Mouse (Mus musculus) kidney, adult 2 months (tissue): ENCODE measurements at regions not wholly inside any gene's neighbourhood (a gene's known extent, or its start where the extent isn't known, plus 50 kb on each side); places are given as distances from the start of the nearest gene placed in this dataset.
A peak's percentile ranks its signal among the peaks of the same experiment; 100 is the strongest.
"Not testable (repeated sequence)": the region's sequence is repeated elsewhere in the genome, so short reads cannot be mapped to it uniquely, and the experiment has no call there.

Experiments
- DNase-seq: peaks from one replicate; pipeline ENCODE4 v3.0.0; 2021
- H3K27ac ChIP-seq: fragments of 200-500 bp; 2 replicates; pipeline ENCODE4 v1.5.1; 2012; ENCODE audit warnings: low read depth, low read length, control low read depth, inconsistent platforms; ENCODE audit not compliant: insufficient read depth
- H3K27me3 ChIP-seq: fragments of 200-500 bp; replicated peaks from 2 replicates; pipeline ENCODE4 v1.6.1; 2012; ENCODE audit warnings: mild to moderate bottlenecking, moderate library complexity, low read length, inconsistent platforms; ENCODE audit not compliant: control insufficient read depth, insufficient read depth
- H3K36me3 ChIP-seq: fragments of 200-500 bp; 2 replicates; pipeline ENCODE4 v1.6.1; 2012; ENCODE audit warnings: mild to moderate bottlenecking, moderate library complexity, low read length, inconsistent platforms; ENCODE audit not compliant: control insufficient read depth, insufficient read depth
- H3K4me1 ChIP-seq: fragments of 200-500 bp; 2 replicates; pipeline ENCODE4 v1.6.1; 2011; ENCODE audit warnings: low read length; ENCODE audit not compliant: control insufficient read depth, insufficient read depth
- H3K4me3 ChIP-seq: fragments of 200-500 bp; 2 replicates; pipeline ENCODE4 v1.5.1; 2011; ENCODE audit warnings: mild to moderate bottlenecking, low read depth, low read length, control low read depth; ENCODE audit not compliant: insufficient read depth
- CTCF ChIP-seq: fragments of 200-500 bp; conservative IDR thresholded peaks from 2 replicates; pipeline ENCODE4 v1.5.1; 2011; ENCODE audit warnings: low read depth, mild to moderate bottlenecking, control low read depth, low read length, moderate library complexity, mixed read lengths; ENCODE audit not compliant: insufficient read depth, insufficient read length
- POLR2A ChIP-seq: fragments of 200-500 bp; IDR thresholded peaks from one replicate; pipeline ENCODE4 v1.6.1; 2011; ENCODE audit warnings: low read depth, low read length, control low read depth
- whole genome bisulfite sequencing: fragments of 180-500 bp; shearing (Covaris S2); methylation state at CpG from one replicate; pipeline ENCODE4 v1.1.7; 2018; 5-methylcytosine and 5-hydroxymethylcytosine counted together

DNA sequence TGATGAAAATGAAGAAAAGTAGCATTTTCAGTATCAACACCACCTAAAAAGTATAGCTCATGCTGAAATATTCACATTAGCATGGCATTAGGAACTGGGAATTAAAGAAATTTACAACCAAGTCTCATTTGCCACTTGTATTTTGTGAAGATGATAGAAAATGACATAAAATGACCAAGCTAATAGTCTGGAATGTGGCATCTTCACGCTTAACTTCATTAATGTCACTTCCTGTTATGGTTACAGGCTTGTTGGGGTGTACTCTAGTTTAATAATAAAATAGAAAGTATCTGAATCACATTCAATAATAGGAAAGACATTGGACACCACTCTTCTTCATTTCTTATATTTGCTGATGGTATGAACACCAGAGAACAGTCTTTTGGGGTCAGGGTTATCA lies 167.1 kb downstream of the Pcdh17 start:
- WGBS = 84% methylated on average over 1 of the region's 1 CpGs
- no peak overlapping the region for H3K4me3 ChIP-seq
- no peak overlapping the region for H3K27ac ChIP-seq
- H3K36me3 ChIP-seq = no peaks in the 10 kb centered on the region
- H3K27me3 ChIP-seq = no peaks in the 10 kb centered on the region
- TF ChIP-seq POLR2A (no peak), CTCF (no peak)
- no peak for DNase-seq
- no peaks in the 10 kb centered on the region for H3K4me1 ChIP-seq

DNA sequence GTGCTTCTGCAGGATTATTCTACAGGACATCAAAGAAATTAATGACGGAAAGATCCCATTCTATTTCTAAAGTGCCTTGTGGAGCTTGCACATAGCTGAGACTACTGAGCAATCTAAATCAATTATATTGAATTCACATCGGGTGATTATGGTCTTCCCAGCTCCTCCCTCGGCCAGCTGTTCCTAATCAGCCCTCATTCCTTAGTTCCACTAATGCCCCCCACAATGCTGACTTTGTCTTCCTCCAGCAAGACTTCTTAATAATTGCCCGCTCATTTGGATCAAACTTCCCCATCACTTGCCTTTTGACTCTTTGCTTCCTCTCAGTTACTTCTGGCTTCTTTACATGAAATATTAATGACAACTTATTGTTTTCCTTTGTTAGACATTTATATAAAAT lies 169.2 kb downstream of the Pcdh17 start:
- DNase-seq = no peak
- Histone ChIP-seq H3K4me1 (no peaks in the 10 kb centered on the region), H3K27ac (no peak overlapping the region), H3K36me3 (no peaks in the 10 kb centered on the region), H3K4me3 (no peak overlapping the region), H3K27me3 (no peaks in the 10 kb centered on the region)
- 51% methylated on average over 4 of the region's 4 CpGs for WGBS
- TF ChIP-seq CTCF (no peak), POLR2A (no peak)

DNA sequence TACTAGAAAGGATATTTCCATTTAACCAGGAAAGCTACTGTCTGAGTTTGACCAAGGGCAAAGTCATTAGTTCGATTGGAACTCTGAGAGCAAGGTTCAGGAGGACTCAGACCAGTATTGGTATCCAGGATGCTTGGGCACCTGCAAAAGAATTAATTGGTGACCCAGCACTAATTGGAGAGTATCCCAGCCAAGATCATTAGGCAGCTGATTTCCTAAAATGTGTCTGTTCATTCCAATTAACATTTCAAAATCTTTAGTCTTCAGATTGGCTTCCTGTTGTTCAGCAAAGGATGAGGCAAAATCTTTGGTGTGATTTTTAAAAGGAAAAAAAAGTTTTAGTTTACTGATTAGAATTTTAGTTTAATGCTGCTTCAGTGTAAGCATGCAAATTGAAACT lies 201.7 kb downstream of the Pcdh17 start:
- no peak for DNase-seq
- 39% methylated on average over 1 of the region's 1 CpGs for WGBS
- Histone ChIP-seq H3K4me1 (no peaks in the 10 kb centered on the region), H3K27ac (no peak overlapping the region), H3K4me3 (no peak overlapping the region), H3K36me3 (no peaks in the 10 kb centered on the region), H3K27me3 (no peaks in the 10 kb centered on the region; the same call in 1 of the 2 replicates)
- no peak for TF ChIP-seq CTCF
- TF ChIP-seq POLR2A = no peak

DNA sequence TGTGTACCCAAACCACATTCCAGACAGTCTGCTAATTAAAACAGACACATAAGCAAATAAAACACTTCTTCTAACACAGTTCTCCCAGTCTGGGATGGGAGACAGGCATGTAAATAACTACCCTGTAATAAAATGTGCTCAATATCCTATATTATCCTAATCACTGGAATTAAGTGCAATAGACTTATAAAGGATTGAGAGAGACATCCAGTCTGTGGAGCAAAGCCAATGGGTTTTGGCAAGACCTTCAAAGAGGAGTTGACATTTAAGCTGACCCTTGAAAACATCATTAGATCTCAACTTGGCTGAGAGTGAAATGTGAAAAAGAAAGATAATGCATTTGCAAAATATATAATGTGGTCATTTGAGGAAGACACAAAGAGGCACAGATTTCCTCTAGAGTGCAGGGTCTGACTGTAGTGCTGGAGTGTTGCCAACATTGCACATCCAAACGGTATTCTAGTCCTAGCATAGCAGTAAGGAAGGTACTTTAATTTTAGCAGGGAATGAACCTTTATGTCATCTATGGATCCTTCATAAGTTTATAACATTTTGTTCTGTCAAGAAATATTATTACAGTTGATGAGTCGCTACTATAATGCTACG lies 202.7 kb downstream of the Pcdh17 start:
- no peaks in the 10 kb centered on the region for H3K4me1 ChIP-seq
- no peaks in the 10 kb centered on the region; the same call in 1 of the 2 replicates for H3K27me3 ChIP-seq
- WGBS = 77% methylated on average over 3 of the region's 3 CpGs
- no peak overlapping the region for H3K27ac ChIP-seq
- H3K4me3 ChIP-seq = no peak overlapping the region
- DNase-seq = peak; percentile 23
- H3K36me3 ChIP-seq = no peaks in the 10 kb centered on the region
- TF ChIP-seq POLR2A = no peak
- no peak for TF ChIP-seq CTCF

DNA sequence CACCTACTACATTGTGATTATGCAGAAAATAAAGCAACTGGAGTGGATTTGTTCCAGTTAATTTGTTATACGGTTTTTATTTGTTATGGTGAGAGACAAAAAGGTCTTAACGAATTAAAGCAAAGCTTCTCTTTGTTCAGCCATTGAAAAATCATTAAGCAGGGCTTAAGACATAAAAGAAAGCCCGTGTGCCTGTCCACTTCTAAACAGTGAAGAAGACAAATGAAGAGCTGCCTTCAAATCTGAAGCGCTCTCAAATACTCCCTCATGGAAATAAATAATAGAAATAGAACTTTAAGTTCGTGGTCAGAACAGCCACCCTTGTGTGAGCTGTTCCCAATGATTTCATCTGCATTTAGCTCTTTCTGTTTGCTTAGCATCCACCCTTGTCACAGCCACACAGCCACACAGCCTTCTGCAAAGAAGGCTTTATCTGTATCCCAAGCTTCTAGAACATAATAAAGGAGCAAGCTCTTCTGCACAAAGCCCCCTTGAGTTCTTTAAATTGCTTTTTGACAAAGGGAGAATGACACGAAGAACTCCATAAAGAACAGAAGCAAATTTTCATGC lies 215.9 kb downstream of the Pcdh17 start:
- no peak for DNase-seq
- no peak overlapping the region for H3K4me3 ChIP-seq
- H3K4me1 ChIP-seq = no peaks in the 10 kb centered on the region
- no peaks in the 10 kb centered on the region for H3K36me3 ChIP-seq
- WGBS = 50% methylated on average over 6 of the region's 6 CpGs
- no peaks in the 10 kb centered on the region for H3K27me3 ChIP-seq
- no peak for TF ChIP-seq POLR2A
- no peak for TF ChIP-seq CTCF
- H3K27ac ChIP-seq = no peak overlapping the region

DNA sequence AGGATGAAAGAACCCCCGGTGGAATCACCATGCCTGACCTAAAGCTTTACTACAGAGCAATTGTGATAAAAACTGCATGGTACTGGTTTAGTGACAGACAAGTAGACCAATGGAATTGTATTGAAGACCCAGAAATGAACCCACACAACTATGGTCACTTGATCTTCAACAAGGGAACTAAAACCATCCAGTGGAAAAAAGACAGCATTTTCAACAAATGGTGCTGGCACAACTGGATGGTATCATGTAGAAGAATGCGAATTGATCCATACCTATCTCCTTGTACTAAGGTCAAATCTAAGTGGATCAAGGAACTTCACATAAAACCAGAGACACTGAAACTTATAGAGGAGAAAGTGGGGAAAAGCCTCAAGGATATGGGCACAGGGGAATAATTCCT lies 224.3 kb downstream of the Pcdh17 start:
- not testable (repeated sequence) for H3K27ac ChIP-seq, H3K36me3 ChIP-seq, H3K27me3 ChIP-seq, H3K4me1 ChIP-seq, DNase-seq, H3K4me3 ChIP-seq
- 93% methylated on average over 2 of the region's 2 CpGs for WGBS

DNA sequence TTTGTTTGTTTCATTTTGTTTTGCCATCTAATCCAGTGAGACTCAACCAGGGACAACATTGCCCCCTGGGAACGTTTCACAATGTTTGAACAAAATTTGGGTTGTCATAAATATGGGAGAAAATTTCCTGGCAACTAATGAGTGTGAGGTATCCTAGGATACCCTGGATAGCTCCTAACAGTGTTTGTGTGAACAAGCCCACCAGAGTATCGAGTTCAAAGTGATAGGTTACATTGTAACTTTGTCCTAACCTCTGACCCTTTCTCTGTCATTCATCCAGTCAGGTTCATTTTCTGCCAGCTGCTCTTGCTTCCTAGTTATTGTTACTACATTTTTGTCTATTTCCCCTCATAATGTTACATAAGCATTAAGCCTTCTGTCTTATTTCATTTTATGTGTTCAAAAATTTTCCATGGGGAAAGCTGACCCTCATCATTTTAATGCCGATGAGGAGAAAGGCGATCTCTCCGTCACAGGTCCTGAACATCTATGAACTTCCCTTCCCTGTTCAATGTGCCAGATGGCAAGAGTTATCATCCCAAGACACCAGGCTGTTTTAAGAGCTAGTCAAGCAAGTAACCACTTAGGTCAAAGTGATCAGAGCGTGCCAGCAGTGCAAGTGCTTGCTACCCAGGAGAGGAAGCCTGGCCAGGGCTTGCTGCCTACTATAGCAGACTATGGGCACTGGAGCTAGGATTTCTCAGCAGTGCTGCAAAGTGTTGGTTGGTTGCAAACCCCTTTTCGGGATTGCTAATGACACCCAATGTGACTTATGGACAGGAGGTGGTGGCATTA lies 228.5 kb downstream of the Pcdh17 start:
- no peaks in the 10 kb centered on the region for H3K36me3 ChIP-seq
- 29% methylated on average over 7 of the region's 7 CpGs for WGBS
- peak; percentile 28 for DNase-seq

DNA sequence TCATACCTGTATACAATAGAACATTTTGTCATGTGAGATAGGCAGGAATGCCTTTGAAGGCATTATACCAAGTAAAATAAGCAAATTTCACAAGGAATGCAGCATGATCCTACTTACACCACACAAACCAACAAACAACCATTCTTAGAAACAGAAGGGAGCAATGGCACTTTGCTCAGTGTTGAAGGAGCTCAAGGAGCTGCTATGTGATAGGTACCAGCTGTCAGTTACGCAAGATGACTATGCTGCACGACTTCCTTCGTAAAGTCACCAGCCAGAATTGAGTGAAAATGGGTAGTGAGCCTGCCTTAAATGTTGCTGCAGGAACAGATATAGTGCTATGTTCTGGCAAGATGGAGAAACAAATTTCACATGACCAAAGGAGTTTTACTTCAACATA lies 243.5 kb downstream of the Pcdh17 start:
- Histone ChIP-seq H3K36me3 (no peaks in the 10 kb centered on the region), H3K4me1 (no peaks in the 10 kb centered on the region), H3K27ac (no peak overlapping the region), H3K4me3 (no peak overlapping the region), H3K27me3 (no peaks in the 10 kb centered on the region)
- TF ChIP-seq CTCF = no peak
- no peak for TF ChIP-seq POLR2A
- no peak for DNase-seq
- WGBS = 61% methylated on average over 3 of the region's 3 CpGs

More for the DNA sequence above, 228.5 kb downstream of the Pcdh17 start:
- Histone ChIP-seq H3K27me3 (no peaks in the 10 kb centered on the region), H3K4me3 (no peak overlapping the region), H3K27ac (no peak overlapping the region), H3K4me1 (no peaks in the 10 kb centered on the region)
- no peak for TF ChIP-seq POLR2A
- TF ChIP-seq CTCF = no peak
